Mouse (Mus musculus): ENCODE results near the gene Noa1. TPM values are rescaled to one million over a fixed set of nuclear protein-coding genes. Genes with fewer than 3 reads are reported as not detected.

Noa1 gene
- 36.0 and 37.2 TPM in 2 replicates for polyA plus RNA-seq (2015; fragmentation: Nextera tagmentation; extraction: Ambion mirVana)

- no peaks in the 10 kb centered on the region for H3K27me3 ChIP-seq (replicated peaks)
- ATAC-seq (ENCODE audit: low FRiP score) = peak; percentile 96
- under 1% methylated on average over 85 of the region's 85 CpGs for WGBS
- peaks cover 34% of the 10 kb centered on the region for H3K4me1 ChIP-seq
- peak within 1 kb of the TSS; percentile 69 for H3K4me3 ChIP-seq (replicated peaks)
- H3K36me3 ChIP-seq = peaks cover 33% of the 10 kb centered on the region
- no peaks in the 10 kb centered on the region for H3K9me3 ChIP-seq (replicated peaks)
- H3K27ac ChIP-seq (replicated peaks) = peak within 1 kb of the TSS; percentile 91
- peak within 1 kb of the TSS; percentile 81 for H3K9ac ChIP-seq (replicated peaks)
- peak within 1 kb of the TSS; percentile 99 for H3K4me2 ChIP-seq
Observed at GRCm38 (mm10) chr5:77309924-77310772, at the start of gene Noa1, which contains the start of gene Polr2b. Gene Noa1, minus strand, starts transcription at chr5:77310084. Gene Polr2b, plus strand, starts transcription at chr5:77310147.

GRCm38 (mm10) chr5:77358347-77358746 is 48.5 kb upstream of the Noa1 start:
- WGBS = 4% methylated on average over 10 of the region's 10 CpGs
- Histone ChIP-seq H3K36me3 (no peaks in the 10 kb centered on the region), H3K9ac (replicated peaks) (peak overlapping the region; percentile 26; the same call in 1 of the 2 replicates), H3K4me2 (peak overlapping the region; percentile 57), H3K4me1 (peaks cover 20% of the 10 kb centered on the region), H3K4me3 (replicated peaks) (peak overlapping the region; percentile 29), H3K27me3 (replicated peaks) (0 out of 2 replicates have a peak, but pooled peaks cover 4% of the 10 kb centered on the region), H3K27ac (replicated peaks) (peak overlapping the region; percentile 52), H3K9me3 (replicated peaks) (no peaks in the 10 kb centered on the region)
- peak; percentile 30 for ATAC-seq (ENCODE audit: low FRiP score)

- Histone ChIP-seq H3K4me2 (peak overlapping the region; percentile 57), H3K36me3 (no peaks in the 10 kb centered on the region), H3K4me1 (peaks cover 20% of the 10 kb centered on the region), H3K27me3 (replicated peaks) (0 out of 2 replicates have a peak, but pooled peaks cover 4% of the 10 kb centered on the region), H3K9me3 (replicated peaks) (no peaks in the 10 kb centered on the region), H3K27ac (replicated peaks) (peak overlapping the region; percentile 56; the same call in 1 of the 2 replicates), H3K9ac (replicated peaks) (peak overlapping the region; percentile 26; the same call in 1 of the 2 replicates), H3K4me3 (replicated peaks) (peak overlapping the region; percentile 29)
- 0 out of 2 replicates have a peak, but pooled peaks have one; percentile 9 for ATAC-seq (ENCODE audit: low FRiP score)
- WGBS = 23% methylated on average over 22 of the region's 22 CpGs
Observed at GRCm38 (mm10) chr5:77357405-77358149, 47.7 kb upstream of the Noa1 start.

- Histone ChIP-seq H3K27ac (replicated peaks) (no peak overlapping the region), H3K9me3 (replicated peaks) (no peaks in the 10 kb centered on the region), H3K27me3 (replicated peaks) (0 out of 2 replicates have a peak, but pooled peaks cover 4% of the 10 kb centered on the region), H3K36me3 (peaks cover 5% of the 10 kb centered on the region), H3K4me3 (replicated peaks) (no peak overlapping the region), H3K4me1 (peaks cover 20% of the 10 kb centered on the region), H3K9ac (replicated peaks) (no peak overlapping the region), H3K4me2 (peak overlapping the region; percentile 53; the same call in 1 of the 2 replicates)
- 88% methylated on average over 19 of the region's 19 CpGs for WGBS
- ATAC-seq (ENCODE audit: low FRiP score) = no peak
Observed at GRCm38 (mm10) chr5:77355307-77356265, 45.7 kb upstream of the Noa1 start.

- H3K4me3 ChIP-seq (replicated peaks) = peak overlapping the region; percentile 30
- peak overlapping the region; percentile 53 for H3K4me2 ChIP-seq
- peak; percentile 83 for ATAC-seq (ENCODE audit: low FRiP score)
- 2% methylated on average over 16 of the region's 16 CpGs for WGBS
- peaks cover 20% of the 10 kb centered on the region for H3K4me1 ChIP-seq
- H3K9ac ChIP-seq (replicated peaks) = no peak overlapping the region
- H3K9me3 ChIP-seq (replicated peaks) = no peaks in the 10 kb centered on the region
- H3K27me3 ChIP-seq (replicated peaks) = 0 out of 2 replicates have a peak, but pooled peaks cover 4% of the 10 kb centered on the region
- no peak overlapping the region for H3K27ac ChIP-seq (replicated peaks)
- H3K36me3 ChIP-seq = peaks cover 14% of the 10 kb centered on the region
Observed at GRCm38 (mm10) chr5:77354361-77354787, 44.5 kb upstream of the Noa1 start.

GRCm38 (mm10) chr5:77351691-77352090 is 41.8 kb upstream of the Noa1 start:
- H3K9me3 ChIP-seq (replicated peaks) = no peaks in the 10 kb centered on the region
- H3K4me1 ChIP-seq = peaks cover 11% of the 10 kb centered on the region
- no peak overlapping the region for H3K9ac ChIP-seq (replicated peaks)
- H3K4me2 ChIP-seq = no peak overlapping the region
- no peak for ATAC-seq (ENCODE audit: low FRiP score)
- H3K27ac ChIP-seq (replicated peaks) = no peak overlapping the region
- H3K4me3 ChIP-seq (replicated peaks) = no peak overlapping the region
- 80% methylated on average over 9 of the region's 9 CpGs for WGBS
- peaks cover 41% of the 10 kb centered on the region for H3K36me3 ChIP-seq
- 0 out of 2 replicates have a peak, but pooled peaks cover 4% of the 10 kb centered on the region for H3K27me3 ChIP-seq (replicated peaks)

GRCm38 (mm10) chr5:77349971-77350658 is 40.2 kb upstream of the Noa1 start:
- Histone ChIP-seq H3K27me3 (replicated peaks) (0 out of 2 replicates have a peak, but pooled peaks cover 4% of the 10 kb centered on the region), H3K27ac (replicated peaks) (no peak overlapping the region), H3K36me3 (peaks cover 54% of the 10 kb centered on the region), H3K9me3 (replicated peaks) (no peaks in the 10 kb centered on the region), H3K4me1 (peaks cover 11% of the 10 kb centered on the region), H3K4me3 (replicated peaks) (no peak overlapping the region), H3K4me2 (no peak overlapping the region), H3K9ac (replicated peaks) (no peak overlapping the region)
- ATAC-seq (ENCODE audit: low FRiP score) = no peak
- 95% methylated on average over 15 of the region's 15 CpGs for WGBS

- peaks cover under 1% of the 10 kb centered on the region; the same call in 1 of the 2 replicates for H3K4me1 ChIP-seq
- H3K9me3 ChIP-seq (replicated peaks) = no peaks in the 10 kb centered on the region
- no peak overlapping the region for H3K4me2 ChIP-seq
- H3K27me3 ChIP-seq (replicated peaks) = 0 out of 2 replicates have a peak, but pooled peaks cover 4% of the 10 kb centered on the region
- no peak overlapping the region for H3K9ac ChIP-seq (replicated peaks)
- no peak for ATAC-seq (ENCODE audit: low FRiP score)
- H3K27ac ChIP-seq (replicated peaks) = no peak overlapping the region
- 96% methylated on average over 8 of the region's 8 CpGs for WGBS
- peaks cover 62% of the 10 kb centered on the region for H3K36me3 ChIP-seq
- no peak overlapping the region for H3K4me3 ChIP-seq (replicated peaks)
Observed at GRCm38 (mm10) chr5:77348901-77349300, 39.0 kb upstream of the Noa1 start.

- Histone ChIP-seq H3K4me1 (no peaks in the 10 kb centered on the region), H3K9me3 (replicated peaks) (no peaks in the 10 kb centered on the region), H3K27ac (replicated peaks) (no peak overlapping the region), H3K4me3 (replicated peaks) (no peak overlapping the region), H3K27me3 (replicated peaks) (no peaks in the 10 kb centered on the region), H3K4me2 (no peak overlapping the region), H3K9ac (replicated peaks) (no peak overlapping the region), H3K36me3 (peaks cover 76% of the 10 kb centered on the region)
- WGBS = 94% methylated on average over 4 of the region's 4 CpGs
- no peak for ATAC-seq (ENCODE audit: low FRiP score)
Observed at GRCm38 (mm10) chr5:77340033-77340432, 30.1 kb upstream of the Noa1 start.

GRCm38 (mm10) chr5:77330154-77330553 is 20.3 kb upstream of the Noa1 start:
- WGBS = 80% methylated on average over 5 of the region's 5 CpGs
- ATAC-seq (ENCODE audit: low FRiP score) = no peak

More at GRCm38 (mm10) chr5:77330154-77330553, 20.3 kb upstream of the Noa1 start:
- no peak overlapping the region for H3K9ac ChIP-seq (replicated peaks)
- no peaks in the 10 kb centered on the region for H3K27me3 ChIP-seq (replicated peaks)
- no peak overlapping the region for H3K4me2 ChIP-seq
- H3K4me1 ChIP-seq = no peaks in the 10 kb centered on the region
- no peak overlapping the region for H3K4me3 ChIP-seq (replicated peaks)
- no peak overlapping the region for H3K27ac ChIP-seq (replicated peaks)
- no peaks in the 10 kb centered on the region for H3K9me3 ChIP-seq (replicated peaks)
- H3K36me3 ChIP-seq = peaks cover 82% of the 10 kb centered on the region
